Mouse (Mus musculus) heart, adult 9 months (tissue): ENCODE data around the gene Zfp174.
"Not testable (repeated sequence)": the region's sequence is repeated elsewhere in the genome, so short reads cannot be mapped to it uniquely, and the experiment has no call there.

Experiments used
- DNase-seq, 2 experiments: peaks; one replicate each; pipeline ENCODE4 v3.0.0; 2022; ENCODE audit warnings: low spot score in 2 of 2

Zfp174 gene

DNA sequence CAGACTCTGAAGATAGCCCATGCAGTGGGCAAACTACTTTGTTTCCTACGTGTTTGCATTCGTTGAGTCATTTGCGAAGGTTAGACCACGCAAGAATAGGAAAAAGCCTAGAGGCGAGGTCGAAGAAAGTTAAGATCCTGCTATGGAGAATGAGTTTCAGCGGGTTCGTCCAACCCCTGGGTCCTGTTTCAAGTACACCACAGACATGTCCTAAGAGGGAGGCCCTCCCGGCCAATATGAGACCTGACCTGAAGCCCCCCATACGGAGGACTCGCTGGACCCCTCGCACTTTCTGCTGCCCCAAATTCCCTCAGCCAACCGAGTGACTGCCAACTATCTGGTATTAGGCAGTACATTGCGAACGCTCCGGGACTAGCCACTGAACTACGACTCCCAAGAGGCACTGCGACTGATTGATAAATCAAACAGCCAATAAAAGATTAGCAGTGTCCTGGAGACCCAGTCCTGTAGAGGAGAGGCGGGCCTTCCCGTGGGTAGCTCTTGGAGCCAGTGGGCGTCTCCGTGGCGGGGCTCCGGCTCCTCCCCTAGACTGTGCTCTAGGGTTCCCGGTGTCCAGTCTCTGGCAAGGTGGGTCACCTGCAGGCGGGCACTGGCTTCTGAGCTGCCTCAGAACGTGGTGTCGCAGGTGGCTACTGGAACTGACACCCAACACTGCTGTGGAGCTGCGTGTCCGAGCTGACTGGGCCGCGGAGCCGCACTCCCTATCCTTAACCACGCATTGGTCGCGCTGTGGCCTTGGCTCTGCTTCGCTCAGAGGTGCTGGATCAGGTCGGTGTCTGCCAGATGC, at the start of gene Zfp174:
Gene Zfp174 (plus strand): TSS at position 558 of the 808 bp plus-strand sequence.
- peak; percentile 97 to 98 for DNase-seq

- no peak for DNase-seq
These were observed 38.9 kb upstream of the Zfp174 start for GRCm38 (mm10) chr16:3808176-3808575.

DNA sequence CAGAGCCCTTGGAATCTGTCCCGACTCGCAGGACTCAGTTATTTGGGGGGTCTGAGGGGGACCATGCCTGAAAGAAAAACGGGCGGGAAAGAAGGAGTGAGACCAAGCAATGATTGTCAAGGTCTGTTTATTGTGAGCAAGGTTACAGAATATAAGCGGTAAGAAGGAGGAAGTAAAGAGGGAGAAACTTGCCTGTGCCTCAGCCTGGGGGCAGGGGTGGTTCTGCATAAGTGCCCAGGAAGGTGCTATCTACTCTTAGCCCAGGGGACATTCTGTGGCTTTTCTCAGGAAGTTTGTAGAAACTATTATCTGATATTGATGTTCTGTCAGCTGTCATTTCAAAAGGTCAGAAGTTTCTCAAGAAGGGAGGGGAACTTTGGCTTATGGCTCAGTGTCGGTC, 32.4 kb upstream of the Zfp174 start:
- not testable (repeated sequence) for DNase-seq

GRCm38 (mm10) chr16:3820202-3820601, 26.9 kb upstream of the Zfp174 start:
- peak in 1 of 2 experiments; percentile 9 for DNase-seq

DNA sequence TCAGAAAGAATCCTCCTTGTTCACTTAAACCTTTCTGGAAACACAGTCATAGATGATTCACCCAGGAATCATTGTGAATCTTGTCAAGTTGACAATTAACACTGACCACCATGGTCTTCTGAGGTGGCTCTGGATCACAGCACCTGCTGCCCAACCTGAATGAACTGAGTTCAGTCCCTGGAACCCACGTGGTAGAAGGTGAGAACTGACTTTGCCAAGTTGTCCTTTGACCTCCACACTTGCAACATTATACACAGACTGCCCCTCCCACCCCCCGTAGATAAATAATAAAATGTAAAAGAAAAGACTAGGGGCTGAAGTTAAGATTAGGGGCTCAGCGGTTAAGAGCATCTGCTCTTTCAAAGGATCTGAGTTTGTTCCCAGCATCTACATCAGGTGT, 19.0 kb upstream of the Zfp174 start:
- no peak for DNase-seq

DNA sequence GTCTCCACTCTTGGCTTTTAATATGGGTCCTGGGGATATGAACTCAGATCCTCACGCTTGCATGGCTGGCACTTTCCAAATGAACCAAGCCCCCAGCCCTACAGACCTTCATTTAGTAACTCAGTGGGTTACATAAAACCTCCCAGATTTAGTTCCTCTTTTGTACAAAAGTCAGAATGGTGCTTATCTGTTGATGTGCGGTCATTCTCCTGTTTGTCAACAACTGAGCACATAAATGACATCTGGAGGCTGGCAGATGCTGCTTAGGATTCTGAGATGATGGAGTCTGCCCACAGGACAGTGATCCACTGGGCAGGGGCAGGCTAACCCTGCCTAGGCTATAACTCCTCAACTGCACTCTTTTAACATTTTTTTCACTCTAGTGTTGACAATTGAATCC, 17.3 kb upstream of the Zfp174 start:
- DNase-seq, result no peak

DNA sequence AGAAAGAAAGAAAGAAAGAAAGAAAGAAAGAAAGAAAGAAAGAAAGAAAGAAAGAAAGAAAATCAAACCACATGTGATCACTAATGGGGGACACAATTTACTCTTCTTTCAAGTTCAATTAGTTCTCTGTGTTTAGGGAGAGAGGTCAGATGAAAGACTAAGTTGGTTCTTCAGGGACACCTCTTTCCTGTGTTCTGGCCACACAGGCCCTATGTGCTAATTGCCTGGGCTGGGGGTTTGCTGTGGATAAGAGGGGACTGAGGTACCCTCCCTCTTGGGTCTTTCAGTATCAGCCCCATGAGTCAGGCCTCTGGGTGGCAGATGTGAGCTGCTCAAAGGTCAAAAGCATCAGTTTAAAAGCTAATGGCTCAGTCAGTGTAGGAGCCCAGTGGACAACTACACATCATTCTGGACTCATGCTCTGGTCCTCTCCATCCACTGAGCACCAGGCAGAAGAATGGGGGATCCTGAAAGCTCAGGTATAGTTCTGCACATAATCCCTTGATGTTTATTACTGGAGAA, 16.4 kb upstream of the Zfp174 start, which contains the start of gene Olfr15:
Gene Olfr15 (plus strand): TSS at position 291 of the 522 bp plus-strand sequence.
- no peak for DNase-seq

GRCm38 (mm10) chr16:3835461-3835860, 11.6 kb upstream of the Zfp174 start:
- DNase-seq, result no peak

DNA sequence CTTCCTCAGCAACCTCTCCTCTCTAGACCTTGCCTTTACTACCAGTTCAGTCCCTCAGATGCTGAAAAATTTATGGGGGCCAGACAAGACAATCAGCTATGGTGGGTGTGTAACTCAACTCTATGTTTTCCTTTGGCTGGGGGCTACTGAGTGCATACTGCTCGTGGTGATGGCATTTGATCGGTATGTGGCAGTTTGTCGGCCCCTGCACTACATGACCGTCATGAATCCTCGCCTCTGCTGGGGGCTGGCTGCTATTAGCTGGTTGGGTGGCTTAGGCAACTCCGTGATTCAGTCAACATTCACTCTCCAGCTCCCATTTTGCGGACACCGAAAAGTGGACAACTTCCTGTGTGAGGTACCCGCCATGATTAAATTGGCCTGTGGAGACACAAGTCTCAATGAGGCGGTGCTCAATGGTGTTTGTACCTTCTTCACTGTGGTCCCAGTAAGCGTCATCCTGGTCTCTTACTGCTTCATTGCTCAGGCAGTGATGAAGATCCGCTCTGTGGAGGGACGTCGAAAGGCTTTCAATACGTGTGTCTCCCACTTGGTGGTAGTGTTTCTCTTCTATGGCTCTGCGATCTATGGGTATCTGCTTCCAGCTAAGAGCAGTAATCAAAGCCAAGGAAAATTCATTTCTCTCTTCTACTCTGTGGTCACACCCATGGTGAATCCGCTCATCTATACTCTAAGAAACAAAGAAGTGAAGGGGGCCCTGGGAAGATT, 7.7 kb upstream of the Zfp174 start:
- DNase-seq, result peak; percentile 8

GRCm38 (mm10) chr16:3842989-3843388, 4.1 kb upstream of the Zfp174 start:
- DNase-seq, result no peak

DNA sequence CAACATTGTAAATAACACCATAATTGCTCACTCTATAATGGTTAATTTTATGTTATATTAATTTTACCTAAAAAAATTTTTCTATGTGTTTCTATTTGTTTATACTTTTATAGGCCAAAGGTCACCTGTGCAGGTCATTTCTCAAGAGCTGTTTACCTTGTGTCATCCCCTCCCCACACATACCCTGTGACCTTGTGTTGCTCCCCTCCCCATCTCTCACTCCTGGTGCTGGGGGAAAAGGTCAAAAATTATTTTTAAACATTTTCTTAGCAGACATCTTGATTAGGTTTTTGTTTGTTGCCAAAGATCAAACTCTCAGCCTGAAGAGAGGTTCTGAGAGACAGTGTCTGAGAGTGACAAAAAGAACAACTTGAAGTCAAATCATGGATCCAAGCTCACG, 3.3 kb upstream of the Zfp174 start:
- no peak for DNase-seq

DNA sequence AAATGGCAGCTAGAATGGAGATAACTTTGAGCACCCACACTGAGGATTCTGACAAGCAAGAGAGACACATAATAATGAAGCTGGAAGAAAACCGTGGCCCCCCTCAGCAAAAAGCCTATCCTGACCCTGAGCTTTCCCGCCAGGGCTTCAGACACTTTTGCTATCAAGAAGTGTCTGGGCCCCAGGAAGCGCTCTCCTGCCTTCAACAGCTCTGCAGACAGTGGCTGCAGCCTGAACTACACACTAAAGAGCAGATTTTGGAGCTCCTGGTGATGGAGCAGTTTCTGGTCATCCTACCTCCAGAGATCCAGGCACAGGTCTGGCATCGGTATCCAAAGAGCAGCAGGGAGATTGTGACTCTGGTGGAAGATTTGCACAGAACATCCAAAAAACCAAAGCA, 803 bp downstream of the Zfp174 start:
- DNase-seq, result no peak

DNA sequence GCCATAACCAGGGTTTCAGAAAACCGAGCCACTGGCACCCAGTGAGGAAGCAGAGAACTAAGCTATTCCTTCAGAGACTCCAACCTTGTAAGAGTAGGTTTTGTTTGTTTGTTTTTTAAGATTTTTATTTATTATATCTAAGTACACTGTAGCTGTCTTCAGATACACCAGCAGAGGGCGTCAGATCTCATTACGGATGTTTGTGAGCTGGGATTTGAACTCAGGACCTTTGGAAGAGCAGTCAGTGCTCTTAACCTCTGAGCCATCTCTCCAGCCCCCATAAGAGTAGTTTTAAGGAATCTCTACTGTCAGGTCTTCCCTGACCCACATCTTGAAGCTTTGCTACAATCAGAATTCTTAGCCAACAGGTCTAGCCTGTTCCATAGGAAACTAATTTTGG, 1.3 kb downstream of the Zfp174 start:
- no peak for DNase-seq

DNA sequence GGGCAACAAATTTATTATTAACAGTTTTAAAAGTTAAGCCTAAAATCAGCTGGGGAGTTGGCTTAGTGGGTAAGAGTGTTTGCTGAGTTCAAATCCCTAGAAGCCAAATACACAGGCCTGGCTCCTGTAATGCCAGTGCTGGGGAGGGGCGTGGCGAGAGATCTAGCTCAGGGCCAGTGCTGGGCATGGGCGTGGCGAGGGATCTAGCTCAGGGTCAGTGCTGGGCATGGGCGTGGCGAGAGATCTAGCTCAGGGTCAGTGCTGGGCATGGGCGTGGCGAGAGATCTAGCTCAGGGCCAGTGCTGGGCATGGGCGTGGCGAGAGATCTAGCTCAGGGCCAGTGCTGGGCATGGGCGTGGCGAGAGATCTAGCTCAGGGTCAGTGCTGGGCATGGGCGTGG, 4.2 kb downstream of the Zfp174 start:
- not testable (repeated sequence) for DNase-seq

DNA sequence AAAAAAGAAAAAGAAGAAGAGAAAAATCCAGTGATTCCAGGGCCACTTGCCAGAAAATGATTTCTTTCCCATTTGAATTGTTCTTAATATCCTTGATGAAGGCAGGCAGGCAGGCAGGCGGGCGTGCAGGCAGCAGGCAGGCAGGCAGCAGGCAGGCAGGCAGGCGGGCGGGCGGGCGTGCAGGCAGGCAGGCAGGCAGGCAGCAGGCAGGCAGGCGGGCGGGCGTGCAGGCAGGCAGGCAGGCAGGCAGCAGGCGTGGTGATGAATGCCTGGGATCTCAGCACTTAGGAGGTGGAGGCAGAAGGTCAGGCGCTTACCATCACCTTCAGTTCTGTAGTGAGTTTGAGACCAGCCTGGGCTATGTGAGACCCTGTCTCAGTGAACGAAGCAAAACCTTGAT, 5.5 kb downstream of the Zfp174 start:
- DNase-seq, result no peak

DNA sequence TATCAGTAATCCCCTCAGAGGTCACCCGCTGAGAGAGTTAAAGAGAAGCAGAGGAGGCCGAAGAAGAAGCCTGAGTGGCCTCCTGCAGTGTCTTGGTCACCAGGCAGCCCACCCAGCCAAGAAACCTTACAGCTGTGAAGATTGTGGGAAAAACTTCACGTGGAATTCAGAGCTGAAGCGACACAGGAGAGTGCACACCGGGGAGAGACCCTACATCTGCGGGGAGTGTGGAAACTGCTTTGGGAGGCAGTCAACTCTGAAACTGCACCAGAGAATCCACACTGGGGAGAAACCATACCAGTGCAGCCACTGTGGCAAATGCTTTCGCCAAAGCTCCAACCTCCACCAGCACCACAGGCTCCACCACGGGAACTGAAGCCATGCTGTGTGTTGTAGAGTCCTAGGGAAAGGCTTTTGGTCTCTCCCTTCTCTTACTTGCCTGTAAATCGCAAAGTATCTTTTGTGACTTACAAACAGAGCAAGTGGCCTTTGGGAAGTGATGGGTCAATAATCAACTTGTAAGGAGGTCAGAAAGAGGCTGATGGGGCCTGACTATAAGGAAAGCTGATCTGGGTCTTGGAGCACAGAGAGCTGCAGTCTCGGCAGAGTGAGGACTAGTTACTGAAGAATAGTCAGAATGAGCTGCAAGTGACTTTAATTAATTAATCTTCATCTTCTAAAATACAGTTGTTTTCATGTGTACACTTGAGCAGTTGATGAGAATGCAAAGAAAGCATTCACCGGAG, 7.5 kb downstream of the Zfp174 start:
- no peak for DNase-seq

DNA sequence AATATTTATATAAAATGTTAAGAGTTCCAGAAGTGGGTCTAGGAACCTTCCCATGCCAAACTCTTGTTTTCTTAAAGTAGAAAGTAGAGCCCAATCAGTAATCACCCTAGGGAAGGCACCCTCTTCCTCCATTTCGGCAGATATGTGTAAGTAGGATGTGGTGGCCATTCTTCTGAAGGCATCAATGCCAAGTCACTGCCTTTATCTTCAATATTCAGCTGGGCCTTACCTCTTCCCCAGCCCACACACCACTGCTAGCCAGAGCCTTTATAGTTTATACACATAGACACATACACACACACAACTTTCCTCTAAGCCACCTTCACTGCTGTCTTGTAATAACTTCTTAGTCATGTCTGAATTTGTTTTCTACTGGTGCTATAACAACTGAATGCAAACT, 8.7 kb downstream of the Zfp174 start:
- no peak for DNase-seq

DNA sequence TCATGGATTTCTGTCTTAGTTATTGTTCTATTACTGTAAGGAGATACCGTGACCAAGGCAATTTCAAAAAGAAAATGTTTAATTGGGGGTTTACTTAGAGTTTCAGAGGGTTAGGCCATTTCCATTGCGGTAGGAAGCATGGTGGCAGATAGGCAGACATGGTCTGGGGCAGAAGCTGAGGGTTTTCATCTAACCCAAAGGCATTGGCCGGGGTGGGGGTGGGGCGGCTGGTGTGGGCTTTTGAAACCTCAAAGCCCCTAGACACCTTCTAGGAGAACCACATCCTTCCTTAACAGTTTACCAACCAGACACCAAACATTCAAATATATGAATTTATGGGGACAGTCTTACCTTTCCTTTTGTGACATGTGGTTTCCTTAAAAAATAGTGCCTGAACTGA, 12.2 kb downstream of the Zfp174 start:
- DNase-seq, result no peak

DNA sequence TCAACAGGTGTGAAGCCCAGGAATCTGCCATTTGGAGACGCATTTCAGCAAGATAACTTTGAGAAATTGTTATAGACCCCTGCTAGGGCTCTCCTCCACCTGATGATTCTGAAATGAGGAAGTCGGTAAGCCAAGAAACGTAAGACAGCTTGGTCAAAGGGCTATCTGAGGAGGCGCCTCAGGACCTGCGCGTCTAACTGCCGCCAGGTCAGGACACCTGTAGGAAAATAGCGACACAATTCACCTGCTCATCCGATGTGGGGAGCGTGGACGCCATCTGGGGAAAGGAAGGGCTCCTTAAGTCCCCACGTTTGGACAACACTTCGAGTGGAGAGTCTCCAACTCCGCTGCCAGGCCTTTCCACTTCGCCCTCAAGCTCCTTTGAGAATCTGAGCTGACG, 24.7 kb downstream of the Zfp174 start:
- no peak for DNase-seq

GRCm38 (mm10) chr16:3872216-3873047, 25.4 kb downstream of the Zfp174 start, which contains the start of gene Naa60:
TSS of gene Naa60 (plus strand) at chr16:3872375.
- peak; percentile 90 to 91 for DNase-seq

GRCm38 (mm10) chr16:3876346-3876745, 29.3 kb downstream of the Zfp174 start:
- DNase-seq, result no peak
